Mouse (Mus musculus) kidney, embryonic 14.5 days (tissue): ENCODE results near the gene Abhd18. TPM values are rescaled to one million over a fixed set of nuclear protein-coding genes. Genes with fewer than 3 reads are reported as not detected.

Experiments used
- ATAC-seq: fragments of 200-750 bp; cut with Nextera tagmentation; 2 replicates; pipeline ENCODE4 v1.8.0; 2017; ENCODE audit warnings: moderate number of reproducible peaks, mild to moderate bottlenecking, moderate TSS enrichment, moderate library complexity; ENCODE audit not compliant: low FRiP score, low TSS enrichment
- H3K27ac ChIP-seq: fragments of 300-500 bp; sonication (generic); 2 replicates; pipeline ENCODE4 v1.5.1; 2014; ENCODE audit warnings: low read depth, mild to moderate bottlenecking, low read length, moderate library complexity, mixed read lengths
- H3K27me3 ChIP-seq: fragments of 300-500 bp; sonication (generic); 2 replicates; pipeline ENCODE4 v1.6.1; 2014; ENCODE audit warnings: mild to moderate bottlenecking, low read length; ENCODE audit not compliant: control insufficient read depth, insufficient read depth
- H3K36me3 ChIP-seq: fragments of 300-500 bp; sonication (generic); 2 replicates; pipeline ENCODE4 v1.6.1; 2014; ENCODE audit warnings: low read length, mixed read lengths; ENCODE audit not compliant: control insufficient read depth, insufficient read depth
- H3K4me1 ChIP-seq: fragments of 300-500 bp; sonication (generic); 2 replicates; pipeline ENCODE4 v1.6.1; 2014; ENCODE audit warnings: low read length, mixed read lengths; ENCODE audit not compliant: control insufficient read depth, insufficient read depth
- H3K4me2 ChIP-seq: fragments of 300-500 bp; sonication (generic); replicated peaks from 2 replicates; pipeline ENCODE4 v1.6.1; 2014; ENCODE audit warnings: low read depth, mild to moderate bottlenecking, low read length
- H3K4me3 ChIP-seq: fragments of 300-500 bp; sonication (generic); 2 replicates; pipeline ENCODE4 v1.5.1; 2014; ENCODE audit warnings: mild to moderate bottlenecking, low read length
- H3K9ac ChIP-seq: fragments of 300-500 bp; sonication (generic); 2 replicates; pipeline ENCODE4 v1.6.1; 2014; ENCODE audit warnings: low read depth, mild to moderate bottlenecking, low read length, moderate library complexity
- H3K9me3 ChIP-seq: fragments of 300-500 bp; sonication (generic); 2 replicates; pipeline ENCODE4 v1.6.1; 2016; ENCODE audit warnings: low read length; ENCODE audit not compliant: control insufficient read depth
- WGBS: fragments of 180-500 bp; shearing (Covaris S2); extraction: QIAGEN DNeasy Blood & Tissue Kit; methylation state at CpG from one replicate; pipeline ENCODE4 v1.1.7; 2014; 5-methylcytosine and 5-hydroxymethylcytosine counted together
- polyA plus RNA-seq: library from polyadenylated mRNA; unstranded; fragments of >200 nt; fragmentation: Nextera tagmentation; extraction: Ambion mirVana; gene quantifications from 2 replicates; pipeline ENCODE4 v1.2.1, GENCODE M21; 2014

Abhd18 gene
- polyA plus RNA-seq, 1 experiment from 2014 or later: 6.0 TPM

- no peak for ATAC-seq
- no peak overlapping the region for H3K9ac ChIP-seq
- H3K4me1 ChIP-seq: no peaks in the 10 kb centered on the region
- no peaks in the 10 kb centered on the region for H3K27me3 ChIP-seq
- no peaks in the 10 kb centered on the region for H3K36me3 ChIP-seq
- H3K4me3 ChIP-seq: no peak overlapping the region
- H3K9me3 ChIP-seq: no peaks in the 10 kb centered on the region
- H3K27ac ChIP-seq: no peak overlapping the region
- no peak overlapping the region for H3K4me2 ChIP-seq
These were observed 134.0 kb downstream of the Abhd18 start for GRCm38 (mm10) chr3:40980758-40981157.

DNA sequence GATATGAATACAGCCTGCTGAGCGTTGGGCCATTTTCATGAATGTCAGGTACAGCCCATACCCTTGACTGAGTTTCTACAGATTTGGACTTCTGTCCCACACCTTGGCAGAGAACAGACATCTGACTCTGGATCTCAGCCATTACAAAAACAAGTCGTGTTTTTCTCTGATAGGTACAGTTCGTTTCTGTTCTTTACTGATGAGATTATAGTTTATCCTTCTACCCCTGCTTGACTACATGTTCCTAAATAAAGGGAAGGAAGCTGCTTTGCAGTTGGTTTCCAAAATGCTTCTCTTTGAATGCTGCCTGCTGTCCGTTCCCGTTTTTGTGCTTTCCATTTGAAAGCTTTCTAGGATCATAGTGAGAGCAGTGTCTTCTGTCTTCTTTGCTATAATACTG, 140.8 kb downstream of the Abhd18 start:
- ATAC-seq: no peak
- no peaks in the 10 kb centered on the region for H3K4me1 ChIP-seq
- no peak overlapping the region for H3K4me2 ChIP-seq
- H3K36me3 ChIP-seq: no peaks in the 10 kb centered on the region
- no peaks in the 10 kb centered on the region for H3K9me3 ChIP-seq
- H3K27ac ChIP-seq: no peak overlapping the region
- no peak overlapping the region for H3K9ac ChIP-seq
- H3K4me3 ChIP-seq: no peak overlapping the region
- WGBS: 79% methylated on average over 5 of the region's 5 CpGs
- no peaks in the 10 kb centered on the region for H3K27me3 ChIP-seq

Other genes starting within 250 kb of the Abhd18 start
- gene Slc25a31, start 138.1 kb upstream of the Abhd18 start, polyA plus RNA-seq: 0.28 TPM in 1 of 2 replicates, not detected in the other
- 4.3 and 8.8 TPM in 2 replicates for gene Hspa4l, start 102.5 kb upstream of the Abhd18 start, polyA plus RNA-seq
- 48.7 and 74.8 TPM in 2 replicates for gene Plk4, start 47.0 kb upstream of the Abhd18 start, polyA plus RNA-seq
- 5.3 and 8.1 TPM in 2 replicates for gene Mfsd8, start 84 bp upstream of the Abhd18 start, polyA plus RNA-seq
- 0.16 TPM in 1 of 2 replicates, not detected in the other for gene 1700034I23Rik, start 55.6 kb downstream of the Abhd18 start, polyA plus RNA-seq
- gene Larp1b, start 102.9 kb downstream of the Abhd18 start, polyA plus RNA-seq: 6.3 and 7.4 TPM in 2 replicates
- 22.8 and 28.9 TPM in 2 replicates for gene Pgrmc2, start 236.1 kb downstream of the Abhd18 start, polyA plus RNA-seq